Mouse (Mus musculus): ENCODE results near the gene Cyp17a1.
A peak's percentile ranks its signal among the peaks of the same experiment; 100 is the strongest.

DNA sequence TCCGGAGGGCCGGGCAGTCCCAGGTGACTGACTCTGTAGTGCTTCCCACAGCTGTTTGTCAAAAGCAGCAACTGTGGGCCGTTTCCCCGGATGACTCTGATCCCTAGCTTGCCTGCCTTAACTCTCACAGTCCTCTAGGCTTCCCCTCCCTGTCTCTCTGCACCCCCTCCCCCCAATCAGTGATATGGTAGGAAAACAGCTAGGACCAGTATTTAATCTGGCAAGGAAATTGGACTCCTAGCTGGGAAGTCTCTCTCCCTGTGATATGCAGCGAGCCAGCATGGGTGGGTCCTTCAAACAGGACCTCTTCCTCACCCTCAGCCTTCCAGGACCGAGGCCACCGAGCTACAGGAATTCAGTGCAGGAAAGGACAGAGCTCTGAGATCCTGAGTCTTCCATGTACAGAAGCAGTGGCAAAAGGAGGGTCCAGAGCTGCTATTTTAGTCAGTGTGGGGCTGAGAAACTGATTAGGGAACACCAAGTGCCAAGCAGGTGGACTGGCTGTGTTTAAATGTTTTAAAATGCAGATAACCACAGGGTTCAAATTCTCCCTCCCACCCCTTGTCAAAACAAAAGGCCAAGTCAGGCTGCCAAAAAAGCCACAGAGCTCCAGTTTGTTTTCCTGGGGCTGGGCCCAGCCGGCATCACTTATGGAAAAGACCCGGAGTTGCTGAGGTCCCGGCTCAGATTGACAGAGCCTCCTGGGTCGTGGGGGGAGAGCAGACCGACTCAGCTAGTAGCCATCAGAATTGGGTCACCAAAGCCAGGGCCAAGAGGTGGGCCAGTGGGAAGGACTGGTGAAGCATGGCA is 28.0 kb downstream of the Cyp17a1 start:
- TF ChIP-seq CTCF (IDR thresholded peaks at IDR 0.05) (peak; percentile 19; the same call in 1 of the 2 replicates), EP300 (IDR thresholded peaks at IDR 0.05; ENCODE audit: insufficient read depth, low read depth, low read length) (peak; percentile 56; the same call in 1 of the 2 replicates)

Data from heart, adult 2 months (tissue).